Mouse (Mus musculus) neutrophil, adult 65 days (primary cell): ENCODE measurements around the gene C130032M10Rik. TPM values are rescaled to one million over a fixed set of nuclear protein-coding genes. Genes with fewer than 3 reads are reported as not detected.

ENCODE experiments used
- total RNA-seq: library from RNA; stranded (reverse); gene quantifications from 2 replicates; pipeline ENCODE4 v1.2.4, GENCODE M21; 2023

Gene C130032M10Rik
- total RNA-seq, result not detected in 2 replicates

GRCm38 (mm10) chr9:114515364-114515763 is at the start of gene C130032M10Rik:
Gene C130032M10Rik, plus strand, starts transcription at chr9:114515697.

GRCm38 (mm10) chr9:114504816-114505215 is 10.7 kb upstream of the C130032M10Rik start, which contains the start of gene Ccr4:
Gene Ccr4, minus strand, starts transcription at chr9:114504916.

GRCm38 (mm10) chr9:114563761-114564606 is 48.5 kb downstream of the C130032M10Rik start, which contains the start of gene Trim71:
Gene Trim71, minus strand, starts transcription at chr9:114564369.

Other genes with a start within 250 kb of the C130032M10Rik start
- not detected in 2 replicates for gene Bcl2a1c, start 185.6 kb upstream of the C130032M10Rik start, total RNA-seq
- gene Crtap, start 125.0 kb upstream of the C130032M10Rik start, total RNA-seq, result 2.7 and 4.9 TPM in 2 replicates
- gene Glb1, start 114.6 kb upstream of the C130032M10Rik start, total RNA-seq, result 12.0 and 12.6 TPM in 2 replicates
- 8.3 and 10.5 TPM in 2 replicates for gene Tmppe, start 114.6 kb upstream of the C130032M10Rik start, total RNA-seq
- not detected in 2 replicates for gene Ccr4, start 10.8 kb upstream of the C130032M10Rik start, total RNA-seq
- gene Trim71, start 48.7 kb downstream of the C130032M10Rik start, total RNA-seq, result not detected in 2 replicates
- 58.9 and 64.5 TPM in 2 replicates for gene Cnot10, start 124.5 kb downstream of the C130032M10Rik start, total RNA-seq
- gene Dync1li1, start 173.1 kb downstream of the C130032M10Rik start, total RNA-seq, result 50.9 and 60.9 TPM in 2 replicates
- 205 and 260 TPM in 2 replicates for gene Cmtm6, start 215.4 kb downstream of the C130032M10Rik start, total RNA-seq